Mouse (Mus musculus): ENCODE data around the gene Arhgdia.

- TF ChIP-seq CTCF (IDR thresholded peaks at IDR 0.05; ENCODE audit: low read depth), result no peak
- no peak for TF ChIP-seq EP300 (IDR thresholded peaks at IDR 0.05; ENCODE audit: low read depth)
Observed at GRCm38 (mm10) chr11:120610477-120611046, 29.1 kb upstream of the Arhgdia start.

All from liver, embryonic 14.5 days (tissue).